Mouse (Mus musculus): ENCODE measurements around the gene Plekha6.

Plekha6 gene

GRCm38 (mm10) chr1:133228809-133229487 lies 64.9 kb downstream of the Plekha6 start:
- TF ChIP-seq GATA4 (IDR thresholded peaks at IDR 0.05; ENCODE audit: insufficient replicate concordance, low read length): peak; percentile 94; the same call in 1 of the 2 replicates

- no peak for TF ChIP-seq GATA4 (IDR thresholded peaks at IDR 0.05; ENCODE audit: insufficient replicate concordance, low read length)
Observed at GRCm38 (mm10) chr1:133231523-133232193, 67.6 kb downstream of the Plekha6 start.

- TF ChIP-seq GATA4 (IDR thresholded peaks at IDR 0.05; ENCODE audit: insufficient replicate concordance, low read length): no peak
Observed at GRCm38 (mm10) chr1:133235909-133236308, 71.9 kb downstream of the Plekha6 start.

GRCm38 (mm10) chr1:133236693-133237440 lies 72.9 kb downstream of the Plekha6 start:
- TF ChIP-seq GATA4 (IDR thresholded peaks at IDR 0.05; ENCODE audit: insufficient replicate concordance, low read length): no peak

- no peak for TF ChIP-seq GATA4 (IDR thresholded peaks at IDR 0.05; ENCODE audit: insufficient replicate concordance, low read length)
Observed at GRCm38 (mm10) chr1:133237670-133238069, 73.7 kb downstream of the Plekha6 start.

GRCm38 (mm10) chr1:133239121-133239812 lies 75.3 kb downstream of the Plekha6 start:
- TF ChIP-seq GATA4 (IDR thresholded peaks at IDR 0.05; ENCODE audit: insufficient replicate concordance, low read length): no peak

GRCm38 (mm10) chr1:133239813-133240160 lies 75.8 kb downstream of the Plekha6 start:
- TF ChIP-seq GATA4 (IDR thresholded peaks at IDR 0.05; ENCODE audit: insufficient replicate concordance, low read length): no peak

GRCm38 (mm10) chr1:133240881-133241280 lies 76.9 kb downstream of the Plekha6 start:
- no peak; the same call in 1 of the 2 replicates for TF ChIP-seq GATA4 (IDR thresholded peaks at IDR 0.05; ENCODE audit: insufficient replicate concordance, low read length)

- peak; percentile 79; the same call in 1 of the 2 replicates for TF ChIP-seq GATA4 (IDR thresholded peaks at IDR 0.05; ENCODE audit: insufficient replicate concordance, low read length)
Observed at GRCm38 (mm10) chr1:133244668-133245067, 80.7 kb downstream of the Plekha6 start.

GRCm38 (mm10) chr1:133245690-133246619 lies 81.9 kb downstream of the Plekha6 start:
- TF ChIP-seq GATA4 (IDR thresholded peaks at IDR 0.05; ENCODE audit: insufficient replicate concordance, low read length): no peak

- TF ChIP-seq GATA4 (IDR thresholded peaks at IDR 0.05; ENCODE audit: insufficient replicate concordance, low read length): no peak
Observed at GRCm38 (mm10) chr1:133247189-133247588, 83.2 kb downstream of the Plekha6 start.

- TF ChIP-seq GATA4 (IDR thresholded peaks at IDR 0.05; ENCODE audit: insufficient replicate concordance, low read length): no peak
Observed at GRCm38 (mm10) chr1:133250761-133251160, 86.8 kb downstream of the Plekha6 start.

GRCm38 (mm10) chr1:133251625-133252034 lies 87.6 kb downstream of the Plekha6 start:
- peak; percentile 45; the same call in 1 of the 2 replicates for TF ChIP-seq GATA4 (IDR thresholded peaks at IDR 0.05; ENCODE audit: insufficient replicate concordance, low read length)

GRCm38 (mm10) chr1:133252251-133252650 lies 88.2 kb downstream of the Plekha6 start:
- TF ChIP-seq GATA4 (IDR thresholded peaks at IDR 0.05; ENCODE audit: insufficient replicate concordance, low read length): no peak

Measured in liver, adult (tissue).